Mouse (Mus musculus) CH12.LX (cell line): ENCODE measurements at regions not wholly inside any gene's neighbourhood (a gene's known extent, or its start where the extent isn't known, plus 50 kb on each side); places are given as distances from the start of the nearest gene placed in this dataset.

ENCODE experiments used
- DNase-seq: peaks from one replicate; pipeline ENCODE4 v3.0.0-alpha.2; 2013; ENCODE audit errors: extremely low read depth
- H3K27ac ChIP-seq: 2 replicates; pipeline ENCODE4 v1.5.1; 2012; ENCODE audit warnings: low read depth, mild to moderate bottlenecking, control low read depth, moderate library complexity; ENCODE audit not compliant: insufficient read depth
- H3K27me3 ChIP-seq: replicated peaks from 2 replicates; pipeline ENCODE3; 2012; ENCODE audit warnings: inconsistent platforms
- H3K36me3 ChIP-seq, 2 experiments: replicated peaks in 1 of 2; 2 replicates each; pipeline versions ENCODE3 to v1.6.1; 2012; ENCODE audit warnings: inconsistent platforms in 1 of 2, low read length in 1 of 2, mild to moderate bottlenecking in 1 of 2, mixed read lengths in 1 of 2, moderate library complexity in 1 of 2; ENCODE audit not compliant: control insufficient read depth in 1 of 2, insufficient read depth in 1 of 2
- H3K4me1 ChIP-seq, 2 experiments: 2 replicates each; pipeline ENCODE4 v1.6.1; 2012; ENCODE audit warnings: inconsistent platforms in 1 of 2, moderate library complexity in 1 of 2; ENCODE audit not compliant: insufficient read depth in 2 of 2, control insufficient read depth in 1 of 2
- H3K4me2 ChIP-seq: 2 replicates; pipeline ENCODE4 v1.6.1; 2012; ENCODE audit warnings: low read depth, mild to moderate bottlenecking, control low read depth; ENCODE audit not compliant: poor library complexity, insufficient read depth, severe bottlenecking
- H3K4me3 ChIP-seq, 3 experiments: fragments of 150-350 bp in 1 of 3; sonication (generic) in 1 of 3; replicated peaks in 1 of 3; 2 replicates each; pipeline versions ENCODE3 to v1.5.1; 2011 to 2012; ENCODE audit warnings: low read depth in 2 of 3, low read length in 2 of 3, mild to moderate bottlenecking in 2 of 3, moderate library complexity in 2 of 3, control low read depth in 1 of 3, improper control_type of control experiment in 1 of 3, inconsistent platforms in 1 of 3, mixed read lengths in 1 of 3; ENCODE audit not compliant: poor library complexity in 1 of 3
- H3K79me2 ChIP-seq: replicated peaks from 2 replicates; pipeline ENCODE4 v1.6.1; 2012; ENCODE audit warnings: mild to moderate bottlenecking, moderate library complexity; ENCODE audit not compliant: control insufficient read depth, poor library complexity, insufficient read depth, severe bottlenecking; ENCODE audit errors: extremely low read depth
- H3K9ac ChIP-seq: 2 replicates; pipeline ENCODE4 v1.6.1; 2012; ENCODE audit warnings: low read depth, mild to moderate bottlenecking, control low read depth, moderate library complexity; ENCODE audit not compliant: insufficient read depth
- H3K9me3 ChIP-seq: replicated peaks from 2 replicates; pipeline ENCODE3; 2012; ENCODE audit warnings: low read length, inconsistent platforms, mixed read lengths
- BHLHE40 ChIP-seq: IDR thresholded peaks from 2 replicates; pipeline ENCODE4 v1.6.1; 2011; ENCODE audit warnings: mild to moderate bottlenecking, low read depth, low read length, improper control_type of control experiment
- CHD1 ChIP-seq: IDR thresholded peaks from 2 replicates; pipeline ENCODE4 v1.6.1; 2012; ENCODE audit warnings: low read depth, low read length, improper control_type of control experiment, inconsistent platforms
- E2F4 ChIP-seq: IDR thresholded peaks from 2 replicates; pipeline ENCODE4 v1.6.1; 2011; ENCODE audit warnings: low read depth, low read length, improper control_type of control experiment; ENCODE audit not compliant: insufficient replicate concordance
- ETS1 ChIP-seq: conservative IDR thresholded peaks from 2 replicates; pipeline ENCODE4 v1.6.1; 2012; ENCODE audit warnings: low read depth, mild to moderate bottlenecking, inconsistent platforms, low read length, improper control_type of control experiment, moderate library complexity
- HCFC1 ChIP-seq: IDR thresholded peaks from 2 replicates; pipeline ENCODE4 v1.6.1; 2012; ENCODE audit warnings: low read depth, mild to moderate bottlenecking, inconsistent platforms, low read length, improper control_type of control experiment
- JUN ChIP-seq: IDR thresholded peaks from 2 replicates; pipeline ENCODE4 v1.6.1; 2011; ENCODE audit warnings: low read depth, mild to moderate bottlenecking, low read length, improper control_type of control experiment, moderate library complexity; ENCODE audit not compliant: insufficient read depth
- JUND ChIP-seq: conservative IDR thresholded peaks from 2 replicates; pipeline ENCODE4 v1.6.1; 2011; ENCODE audit warnings: low read depth, low read length, improper control_type of control experiment
- KAT2A ChIP-seq: IDR thresholded peaks from 2 replicates; pipeline ENCODE4 v1.6.1; 2012; ENCODE audit warnings: low read length, improper control_type of control experiment, inconsistent platforms; ENCODE audit not compliant: insufficient replicate concordance
- MAFK ChIP-seq: IDR thresholded peaks from 2 replicates; pipeline ENCODE4 v1.6.1; 2011; ENCODE audit warnings: low read length, improper control_type of control experiment; ENCODE audit not compliant: insufficient replicate concordance
- MAZ ChIP-seq: IDR thresholded peaks from 2 replicates; pipeline ENCODE4 v1.6.1; 2012; ENCODE audit warnings: low read depth, mild to moderate bottlenecking, inconsistent platforms, low read length, improper control_type of control experiment, moderate library complexity
- MEF2A ChIP-seq: IDR thresholded peaks from 2 replicates; pipeline ENCODE4 v1.6.1; 2014; ENCODE audit warnings: low read depth, mild to moderate bottlenecking, inconsistent platforms, low read length, improper control_type of control experiment, borderline replicate concordance
- MXI1 ChIP-seq: IDR thresholded peaks from 2 replicates; pipeline ENCODE4 v1.6.1; 2011; ENCODE audit warnings: mild to moderate bottlenecking, low read depth, low read length, improper control_type of control experiment
- NRF1 ChIP-seq: IDR thresholded peaks from 2 replicates; pipeline ENCODE4 v1.6.1; 2014; ENCODE audit warnings: low read depth, mild to moderate bottlenecking, inconsistent platforms, low read length, improper control_type of control experiment, moderate library complexity
- POLR2A ChIP-seq: IDR thresholded peaks from 2 replicates; pipeline ENCODE4 v1.6.1; 2011; ENCODE audit warnings: low read depth, mild to moderate bottlenecking, improper control_type of control experiment, low read length
- POLR2AphosphoS2 ChIP-seq: IDR thresholded peaks from 2 replicates; pipeline ENCODE4 v1.6.1; 2011; ENCODE audit warnings: low read depth, low read length, improper control_type of control experiment
- TCF12 ChIP-seq: IDR thresholded peaks from 2 replicates; pipeline ENCODE4 v1.6.1; 2014; ENCODE audit warnings: low read depth, mild to moderate bottlenecking, inconsistent platforms, low read length, improper control_type of control experiment
- ZNF384 ChIP-seq: IDR thresholded peaks from 2 replicates; pipeline ENCODE4 v1.6.1; 2012; ENCODE audit warnings: low read depth, low read length, improper control_type of control experiment, inconsistent platforms
- dilution Hi-C: fragments of 300-500 bp; cut with MboI; formaldehyde crosslinking; loops from 2 replicates; pipeline ENCODE4 v1.14.3; 2020; ENCODE audit warnings: low sequenced_read_pairs; ENCODE audit not compliant: extremely low pct_unique_long_range_greater_than_20kb, extremely low pct_ligation_motif_present
- in situ Hi-C: fragments of 300-500 bp; cut with MboI; formaldehyde crosslinking; loops from 3 replicates; pipeline ENCODE4 v1.14.3; 2019; ENCODE audit warnings: low sequenced_read_pairs, low pct_ligation_motif_present, low pct_unique_long_range_greater_than_20kb, mixed read lengths

GRCm38 (mm10) chr7:68686396-68687139, 62.5 kb downstream of the Arrdc4 start:
- no peaks in the 10 kb centered on the region for H3K4me1 ChIP-seq
- no peaks in the 10 kb centered on the region for H3K79me2 ChIP-seq
- no peaks in the 10 kb centered on the region for H3K27me3 ChIP-seq
- H3K36me3 ChIP-seq, result no peaks in the 10 kb centered on the region
- TF ChIP-seq TCF12 (no peak), CHD1 (no peak), MEF2A (no peak), POLR2A (no peak), JUND (no peak), JUN (no peak), NRF1 (no peak), ETS1 (no peak), BHLHE40 (no peak), MAZ (no peak), ZNF384 (no peak), E2F4 (no peak), MXI1 (no peak)
- no peak overlapping the region for H3K4me3 ChIP-seq
- in situ Hi-C loops (no loop called here), dilution Hi-C loops (no loop called here)
- peaks cover 61% of the 10 kb centered on the region for H3K9me3 ChIP-seq
- no peak for DNase-seq
- no peak overlapping the region for H3K27ac ChIP-seq
- H3K9ac ChIP-seq, result no peak overlapping the region
- no peak overlapping the region for H3K4me2 ChIP-seq

GRCm38 (mm10) chr7:68682929-68683643, 66.0 kb downstream of the Arrdc4 start:
- Histone ChIP-seq H3K9ac (no peak overlapping the region), H3K27ac (no peak overlapping the region), H3K27me3 (no peaks in the 10 kb centered on the region), H3K79me2 (no peaks in the 10 kb centered on the region), H3K4me1 (no peaks in the 10 kb centered on the region), H3K9me3 (peaks cover 58% of the 10 kb centered on the region), H3K4me2 (no peak overlapping the region), H3K36me3 (no peaks in the 10 kb centered on the region), H3K4me3 (no peak overlapping the region)
- no peak for TF ChIP-seq KAT2A
- no peak for TF ChIP-seq HCFC1
- TF ChIP-seq POLR2AphosphoS2, result no peak
- no peak for TF ChIP-seq MAFK
- in situ Hi-C loops (no loop called here), dilution Hi-C loops (no loop called here)
- no peak for DNase-seq
